Mouse (Mus musculus): ENCODE results near the gene Mpp2.

Mpp2 gene

GRCm38 (mm10) chr11:102010140-102010539 is 78.2 kb downstream of the Mpp2 start:
- no peak for DNase-seq (ENCODE audit: low spot score in 2 of 2)

GRCm38 (mm10) chr11:102008954-102009637 is 79.2 kb downstream of the Mpp2 start:
- no peak for DNase-seq (ENCODE audit: low spot score in 2 of 2)

- DNase-seq (ENCODE audit: low spot score in 2 of 2): no peak
These were observed 79.9 kb downstream of the Mpp2 start for GRCm38 (mm10) chr11:102008372-102008771.
